Mouse (Mus musculus) megakaryocyte, embryonic 14.5 days (primary cell): Measurements from ENCODE around the gene Hist1h1d.

Experiments
- FLI1 ChIP-seq: IDR thresholded peaks from 2 replicates; pipeline ENCODE4 v1.6.1; 2012; ENCODE audit warnings: low read length, inconsistent platforms, mixed read lengths
- GATA1 ChIP-seq: IDR thresholded peaks from 3 replicates; pipeline ENCODE4 v1.6.1; 2012; ENCODE audit warnings: mixed read lengths, low read length, inconsistent platforms, borderline replicate concordance

DNA sequence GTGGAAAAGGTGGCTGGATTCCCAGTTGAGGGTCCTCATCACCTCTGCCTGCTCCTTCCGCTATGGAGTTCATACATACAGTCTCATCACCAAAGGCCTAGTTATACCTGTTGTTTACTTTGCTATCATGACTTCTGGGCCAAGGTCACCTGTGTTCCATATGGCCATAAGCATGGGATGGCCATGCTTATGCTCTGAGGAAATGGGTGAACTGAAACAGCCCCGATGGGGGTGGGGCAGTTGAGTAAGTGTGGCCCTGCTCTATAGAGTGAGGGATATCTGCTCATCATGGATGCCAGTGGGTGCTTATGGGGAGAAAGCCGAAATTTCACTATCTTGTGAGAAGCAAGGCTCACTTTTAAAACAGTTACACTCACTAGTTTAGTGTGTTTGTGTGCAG lies 52.0 kb downstream of the Hist1h1d start:
- TF ChIP-seq FLI1, result no peak
- TF ChIP-seq GATA1, result no peak
